Mouse (Mus musculus) liver, embryonic 15.5 days (tissue): Measurements from ENCODE around the gene Pdk3. TPM values are rescaled to one million over a fixed set of nuclear protein-coding genes. Genes with fewer than 3 reads are reported as not detected.

Experiments used
- ATAC-seq: fragments of 200-750 bp; cut with Nextera tagmentation; 2 replicates; pipeline ENCODE4 v1.8.0; 2017; ENCODE audit warnings: moderate number of reproducible peaks, mild to moderate bottlenecking, moderate library complexity; ENCODE audit not compliant: insufficient read depth
- H3K27ac ChIP-seq: fragments of 300-500 bp; sonication (generic); replicated peaks from 2 replicates; pipeline ENCODE4 v1.5.1; 2015; ENCODE audit warnings: mild to moderate bottlenecking, inconsistent platforms
- H3K27me3 ChIP-seq: fragments of 300-500 bp; sonication (generic); 2 replicates; pipeline ENCODE4 v1.6.1; 2015; ENCODE audit warnings: mild to moderate bottlenecking, inconsistent platforms
- H3K36me3 ChIP-seq: fragments of 300-500 bp; sonication (generic); replicated peaks from 2 replicates; pipeline ENCODE4 v1.6.1; 2015; ENCODE audit warnings: moderate library complexity, mild to moderate bottlenecking, inconsistent platforms
- H3K4me1 ChIP-seq: fragments of 300-500 bp; sonication (generic); replicated peaks from 2 replicates; pipeline ENCODE4 v1.6.1; 2015; ENCODE audit warnings: inconsistent platforms
- H3K4me2 ChIP-seq: fragments of 300-500 bp; sonication (generic); 2 replicates; pipeline ENCODE4 v1.6.1; 2015; ENCODE audit warnings: moderate library complexity, mild to moderate bottlenecking, inconsistent platforms
- H3K4me3 ChIP-seq: fragments of 300-500 bp; sonication (generic); replicated peaks from 2 replicates; pipeline ENCODE4 v1.5.1; 2015; ENCODE audit warnings: mild to moderate bottlenecking, inconsistent platforms
- H3K9ac ChIP-seq: fragments of 300-500 bp; sonication (generic); 2 replicates; pipeline ENCODE4 v1.6.1; 2015; ENCODE audit warnings: moderate library complexity, mild to moderate bottlenecking, inconsistent platforms
- H3K9me3 ChIP-seq: fragments of 300-500 bp; sonication (generic); replicated peaks from 2 replicates; pipeline ENCODE4 v1.6.1; 2016; ENCODE audit warnings: inconsistent platforms
- WGBS: fragments of 180-500 bp; shearing (Covaris S2); methylation state at CpG from one replicate; pipeline ENCODE4 v1.1.7; 2015; ENCODE audit warnings: mixed read lengths; ENCODE audit not compliant: insufficient replicate concordance; 5-methylcytosine and 5-hydroxymethylcytosine counted together
- polyA plus RNA-seq: library from polyadenylated mRNA; unstranded; fragments of >200 nt; fragmentation: Nextera tagmentation; extraction: Ambion mirVana; gene quantifications from 2 replicates; pipeline ENCODE4 v1.2.1, GENCODE M21; 2015

Gene Pdk3
- polyA plus RNA-seq, 1 experiment from 2014 or later: 32.1 TPM

DNA sequence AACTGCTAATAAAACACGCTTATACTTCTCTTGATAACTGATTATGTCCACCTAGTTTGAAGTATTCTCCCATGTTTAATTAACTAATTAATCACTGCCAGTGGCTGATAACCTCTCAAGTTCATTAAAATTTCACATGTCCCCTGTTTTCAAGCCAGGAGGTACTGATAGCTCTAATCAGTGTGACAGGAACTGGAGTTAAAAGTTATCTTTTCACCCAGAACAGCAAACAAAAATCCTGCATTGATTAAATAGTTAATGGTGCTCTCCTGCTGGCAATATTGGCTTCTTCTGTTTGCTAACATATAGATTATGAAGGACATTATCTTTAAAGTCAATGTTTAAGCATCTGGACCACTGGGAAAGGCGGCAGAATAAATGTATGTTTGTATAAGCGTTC lies 71.2 kb downstream of the Pdk3 start:
- H3K9ac ChIP-seq: no peak overlapping the region
- ATAC-seq: no peak
- no peaks in the 10 kb centered on the region for H3K27me3 ChIP-seq
- no peaks in the 10 kb centered on the region for H3K9me3 ChIP-seq
- 74% methylated on average over 3 of the region's 3 CpGs for WGBS
- no peak overlapping the region for H3K4me3 ChIP-seq
- H3K4me1 ChIP-seq: no peaks in the 10 kb centered on the region
- H3K27ac ChIP-seq: no peak overlapping the region
- H3K4me2 ChIP-seq: no peak overlapping the region
- no peaks in the 10 kb centered on the region for H3K36me3 ChIP-seq

DNA sequence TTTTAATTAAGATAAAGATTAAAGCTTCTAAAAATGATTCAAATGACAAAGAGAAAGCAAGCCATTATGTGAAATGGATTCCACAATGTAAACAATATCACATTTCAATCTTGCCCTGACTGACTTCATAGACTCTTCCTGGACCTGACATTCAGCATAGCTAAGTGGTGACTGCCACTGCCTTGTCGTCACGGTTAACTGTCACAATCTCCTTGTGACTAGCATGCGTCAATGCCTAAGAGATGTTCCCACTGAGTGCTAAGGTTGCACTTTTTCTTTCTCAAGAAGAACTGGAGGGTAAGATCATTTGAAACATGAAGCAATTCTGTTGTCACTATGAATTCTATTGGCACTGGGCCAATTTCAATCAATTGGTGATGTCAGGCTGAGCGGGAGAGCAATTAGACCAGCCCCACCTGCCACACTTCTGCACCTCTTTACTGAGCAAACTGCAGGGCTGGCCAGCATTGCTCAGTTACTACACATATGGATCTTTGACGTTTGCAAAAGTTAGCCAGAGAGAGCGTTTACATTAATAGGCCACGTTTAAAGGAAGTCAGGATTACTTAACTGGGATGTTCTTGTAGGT lies 75.0 kb downstream of the Pdk3 start:
- ATAC-seq: no peak
- no peak overlapping the region for H3K4me2 ChIP-seq

DNA sequence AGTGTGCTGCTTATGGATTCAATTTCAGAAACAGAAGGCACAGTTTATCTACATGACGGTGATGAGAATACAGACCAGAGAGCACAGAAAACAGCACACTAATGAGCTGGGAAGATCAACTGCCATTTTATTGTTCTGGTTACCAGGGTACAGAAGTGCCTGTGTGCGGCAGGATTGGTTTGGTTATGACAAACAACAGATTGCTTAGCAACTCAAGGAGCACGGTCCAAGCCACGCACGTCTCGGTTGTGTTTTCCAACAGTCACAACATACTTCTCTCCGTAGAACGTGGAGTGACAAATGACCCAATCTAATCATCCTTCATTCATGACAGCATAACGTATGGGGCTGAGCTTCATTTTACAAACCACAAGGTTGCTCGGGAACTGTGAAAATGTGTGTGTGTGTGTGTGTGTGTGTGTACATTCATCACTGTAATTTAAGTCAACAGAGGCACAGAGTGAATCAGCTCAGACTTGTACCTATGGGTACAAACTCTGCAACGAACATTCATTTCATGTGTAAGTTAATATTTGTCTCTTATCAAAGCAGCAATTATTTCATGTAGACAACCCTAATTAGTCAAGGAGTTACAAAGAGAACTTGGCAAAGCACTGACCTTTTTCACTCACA lies 76.7 kb downstream of the Pdk3 start:
- WGBS: 70% methylated on average over 11 of the region's 11 CpGs
- no peak overlapping the region for H3K9ac ChIP-seq
- ATAC-seq: no peak

More for the DNA sequence above, 75.0 kb downstream of the Pdk3 start:
- Histone ChIP-seq H3K36me3 (no peaks in the 10 kb centered on the region), H3K27me3 (no peaks in the 10 kb centered on the region), H3K4me1 (no peaks in the 10 kb centered on the region), H3K9ac (no peak overlapping the region), H3K27ac (no peak overlapping the region), H3K9me3 (no peaks in the 10 kb centered on the region), H3K4me3 (no peak overlapping the region)
- 58% methylated on average over 7 of the region's 7 CpGs for WGBS

DNA sequence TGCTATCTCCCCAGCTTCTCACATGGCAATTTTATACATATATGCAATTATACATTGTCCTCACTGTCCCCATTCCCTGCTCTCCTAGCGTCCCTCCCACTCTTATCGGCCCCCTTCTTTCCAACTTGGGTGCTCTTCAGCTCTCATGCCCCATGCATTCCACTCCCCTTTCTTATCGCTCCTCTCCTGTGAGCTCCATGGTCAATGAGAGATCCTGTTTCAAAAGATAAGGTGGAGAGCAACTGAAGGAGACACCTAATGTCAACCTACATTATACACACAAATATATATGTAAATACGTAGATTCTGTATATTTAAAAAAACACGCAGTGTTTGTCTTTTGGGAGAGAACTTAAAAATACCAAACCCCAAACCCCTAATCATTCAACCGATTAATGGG lies 81.4 kb downstream of the Pdk3 start:
- H3K4me3 ChIP-seq: no peak overlapping the region
- H3K9me3 ChIP-seq: no peaks in the 10 kb centered on the region
- peak overlapping the region; percentile 69 for H3K27ac ChIP-seq
- peaks cover 17% of the 10 kb centered on the region for H3K36me3 ChIP-seq
- peak overlapping the region; percentile 44 for H3K4me2 ChIP-seq
- WGBS: 34% methylated on average over 6 of the region's 6 CpGs
- peak; percentile 97 for ATAC-seq
- H3K4me1 ChIP-seq: peaks cover 27% of the 10 kb centered on the region
- no peak overlapping the region for H3K9ac ChIP-seq
- H3K27me3 ChIP-seq: no peaks in the 10 kb centered on the region; the same call in 1 of the 2 replicates

More for the DNA sequence above, 76.7 kb downstream of the Pdk3 start:
- Histone ChIP-seq H3K27me3 (no peaks in the 10 kb centered on the region; the same call in 1 of the 2 replicates), H3K4me3 (no peak overlapping the region), H3K9me3 (no peaks in the 10 kb centered on the region), H3K27ac (no peak overlapping the region), H3K36me3 (no peaks in the 10 kb centered on the region), H3K4me2 (no peak overlapping the region), H3K4me1 (peaks cover 9% of the 10 kb centered on the region)

DNA sequence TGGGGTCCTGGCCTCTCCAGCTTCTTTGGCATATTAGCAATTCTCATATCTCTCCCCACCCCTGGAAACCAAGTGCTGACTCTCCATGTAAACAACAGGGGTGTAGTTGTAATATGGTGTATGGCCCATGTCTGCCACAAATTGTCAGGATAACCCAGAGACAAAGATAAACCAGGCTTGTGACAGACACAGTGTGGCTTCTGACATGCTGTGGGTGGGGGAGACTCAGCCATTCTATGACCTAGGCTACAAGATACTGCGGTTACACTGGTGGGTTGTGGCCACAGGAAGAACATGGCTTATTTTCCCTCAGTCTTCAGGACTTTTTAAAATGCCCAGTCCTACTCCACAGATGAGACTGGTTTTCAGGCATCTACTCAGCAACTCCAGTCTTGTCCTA lies 82.8 kb downstream of the Pdk3 start:
- H3K36me3 ChIP-seq: peaks cover 17% of the 10 kb centered on the region
- no peak overlapping the region for H3K4me3 ChIP-seq
- no peak overlapping the region for H3K4me2 ChIP-seq
- H3K27me3 ChIP-seq: no peaks in the 10 kb centered on the region; the same call in 1 of the 2 replicates
- H3K4me1 ChIP-seq: peaks cover 27% of the 10 kb centered on the region
- peak; percentile 47 for ATAC-seq
- H3K9ac ChIP-seq: no peak overlapping the region
- no peaks in the 10 kb centered on the region for H3K9me3 ChIP-seq
- H3K27ac ChIP-seq: peak overlapping the region; percentile 69
- WGBS: 41% methylated on average over 1 of the region's 1 CpGs

DNA sequence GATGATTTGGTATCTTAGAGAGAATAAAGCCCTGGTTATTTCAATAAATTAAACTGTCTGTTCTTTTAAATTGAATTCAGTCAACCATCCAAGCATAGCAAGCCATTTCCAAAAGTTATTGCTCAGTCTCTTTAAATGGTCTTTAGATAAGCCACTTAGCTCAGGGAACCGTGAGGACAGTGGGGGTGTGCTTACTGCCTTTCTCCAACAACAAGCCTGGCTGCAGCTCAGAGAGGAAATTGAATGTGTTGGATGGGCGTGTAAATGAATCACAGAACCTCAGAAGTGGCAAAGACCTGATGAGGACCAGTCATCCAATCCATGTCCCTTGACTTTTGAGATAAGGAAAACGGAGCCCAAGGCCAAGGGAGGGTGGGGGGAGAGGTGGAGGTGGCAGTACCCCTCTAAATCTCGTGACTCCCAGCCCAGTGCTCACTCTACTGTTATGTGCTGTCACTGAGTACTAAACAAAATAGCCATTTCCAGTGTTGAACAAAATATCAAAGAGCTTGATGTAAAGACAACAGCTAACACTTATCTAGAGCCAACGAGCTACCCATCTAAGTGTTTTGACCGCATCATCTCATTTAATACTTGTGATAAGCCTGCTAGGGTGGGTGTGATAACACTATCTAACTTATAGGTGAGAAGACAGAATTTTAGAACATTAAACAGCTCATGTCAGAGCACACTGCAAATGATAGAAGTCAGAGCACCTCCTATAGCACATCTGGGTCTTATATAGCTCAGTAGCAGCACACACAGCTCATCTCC lies 98.8 kb downstream of the Pdk3 start:
- Histone ChIP-seq H3K36me3 (peaks cover 19% of the 10 kb centered on the region; the same call in 1 of the 2 replicates), H3K4me1 (peaks cover 7% of the 10 kb centered on the region), H3K9ac (no peak overlapping the region), H3K4me3 (no peak overlapping the region), H3K4me2 (no peak overlapping the region), H3K27ac (no peak overlapping the region), H3K27me3 (no peaks in the 10 kb centered on the region), H3K9me3 (no peaks in the 10 kb centered on the region)
- ATAC-seq: no peak
- 40% methylated on average over 6 of the region's 6 CpGs for WGBS

DNA sequence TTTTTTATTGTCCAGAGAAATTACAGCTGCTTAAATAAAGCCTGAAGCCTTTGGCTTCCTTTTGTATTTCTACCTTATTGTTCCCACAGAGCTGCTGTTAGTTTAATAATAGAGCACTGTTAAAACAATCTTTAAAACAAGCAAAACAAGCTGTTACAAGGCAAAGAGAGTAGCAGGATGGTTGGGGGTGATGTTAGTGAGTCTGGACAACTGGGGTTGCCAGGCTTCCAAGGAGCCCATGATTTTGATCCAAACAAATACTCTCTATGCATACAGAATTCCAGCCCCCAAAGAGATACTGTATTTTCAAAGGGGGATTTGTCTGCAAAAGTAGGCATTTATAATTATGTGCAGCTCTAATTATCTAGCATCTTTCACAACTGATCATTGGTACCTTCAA lies 99.6 kb downstream of the Pdk3 start:
- Histone ChIP-seq H3K4me1 (peaks cover 6% of the 10 kb centered on the region), H3K9ac (no peak overlapping the region), H3K27me3 (no peaks in the 10 kb centered on the region), H3K36me3 (peaks cover 19% of the 10 kb centered on the region; the same call in 1 of the 2 replicates), H3K4me2 (no peak overlapping the region), H3K27ac (no peak overlapping the region), H3K9me3 (no peaks in the 10 kb centered on the region), H3K4me3 (no peak overlapping the region)
- no peak for ATAC-seq

DNA sequence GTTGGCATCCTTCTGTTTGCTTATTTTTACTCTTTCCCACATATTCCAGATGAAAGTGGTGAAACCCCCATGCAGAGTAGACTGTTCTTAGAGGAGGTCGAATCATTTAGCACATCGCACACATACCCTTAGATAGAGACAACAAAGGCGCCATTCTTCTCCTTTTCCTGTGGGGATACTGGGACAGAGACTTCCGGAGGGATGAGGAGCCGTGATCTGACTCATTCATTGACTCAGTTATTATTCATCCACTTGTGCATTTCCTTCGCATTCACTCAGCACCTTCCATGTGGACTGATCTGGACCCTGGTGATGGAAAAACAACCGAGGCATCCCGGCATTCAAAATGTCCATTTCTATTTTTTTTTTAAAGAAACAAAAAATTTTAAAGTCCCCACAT lies 101.1 kb downstream of the Pdk3 start:
- Histone ChIP-seq H3K4me3 (no peak overlapping the region), H3K27me3 (no peaks in the 10 kb centered on the region), H3K36me3 (peaks cover 19% of the 10 kb centered on the region; the same call in 1 of the 2 replicates), H3K9ac (no peak overlapping the region), H3K9me3 (no peaks in the 10 kb centered on the region), H3K27ac (no peak overlapping the region), H3K4me1 (peaks cover 6% of the 10 kb centered on the region), H3K4me2 (no peak overlapping the region)
- 83% methylated on average over 8 of the region's 8 CpGs for WGBS
- ATAC-seq: no peak

DNA sequence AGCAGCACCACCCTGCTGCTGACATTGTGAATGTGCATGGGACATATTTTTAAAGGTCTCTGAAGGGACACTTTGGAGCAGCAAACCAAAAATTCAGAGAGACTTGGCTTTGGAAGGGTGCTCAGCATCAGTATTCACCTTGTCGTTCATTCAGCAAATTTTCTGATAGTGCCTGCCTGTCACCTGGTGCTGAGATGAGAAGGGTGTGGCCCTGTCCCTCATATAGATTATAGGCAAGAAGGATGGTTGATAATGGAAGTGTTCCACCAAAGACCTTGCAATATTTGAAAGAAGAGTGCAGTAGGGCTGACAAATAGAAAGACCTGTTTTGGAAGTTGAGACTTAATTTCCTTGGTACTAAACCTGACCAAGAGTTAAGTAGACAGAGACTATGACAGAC lies 102.5 kb downstream of the Pdk3 start:
- Histone ChIP-seq H3K4me3 (no peak overlapping the region), H3K4me1 (peaks cover 6% of the 10 kb centered on the region), H3K9ac (no peak overlapping the region), H3K9me3 (no peaks in the 10 kb centered on the region), H3K36me3 (0 out of 2 replicates have a peak, but pooled peaks cover 15% of the 10 kb centered on the region), H3K27ac (no peak overlapping the region), H3K27me3 (no peaks in the 10 kb centered on the region), H3K4me2 (no peak overlapping the region)
- 38% methylated on average over 1 of the region's 1 CpGs for WGBS
- ATAC-seq: no peak
